Mouse (Mus musculus) kidney, embryonic 15.5 days (tissue): Measurements from ENCODE around the gene Gpr161. TPM values are rescaled to one million over a fixed set of nuclear protein-coding genes. Genes with fewer than 3 reads are reported as not detected.
"Not testable (repeated sequence)": the region's sequence is repeated elsewhere in the genome, so short reads cannot be mapped to it uniquely, and the experiment has no call there.

Source experiments
- ATAC-seq: fragments of 200-750 bp; cut with Nextera tagmentation; replicated peaks from 2 replicates; pipeline ENCODE4 v1.8.0; 2017; ENCODE audit warnings: moderate TSS enrichment; ENCODE audit not compliant: low FRiP score
- H3K27ac ChIP-seq: fragments of 300-500 bp; sonication (generic); 2 replicates; pipeline ENCODE4 v1.5.1; 2015; ENCODE audit warnings: mild to moderate bottlenecking, inconsistent platforms
- H3K27me3 ChIP-seq: fragments of 300-500 bp; sonication (generic); 2 replicates; pipeline ENCODE4 v1.6.1; 2015; ENCODE audit warnings: inconsistent platforms
- H3K36me3 ChIP-seq: fragments of 300-500 bp; sonication (generic); 2 replicates; pipeline ENCODE4 v1.6.1; 2015; ENCODE audit warnings: inconsistent platforms
- H3K4me1 ChIP-seq: fragments of 300-500 bp; sonication (generic); 2 replicates; pipeline ENCODE4 v1.6.1; 2015; ENCODE audit warnings: inconsistent platforms
- H3K4me2 ChIP-seq: fragments of 300-500 bp; sonication (generic); 2 replicates; pipeline ENCODE4 v1.6.1; 2015; ENCODE audit warnings: moderate library complexity, mild to moderate bottlenecking, inconsistent platforms
- H3K4me3 ChIP-seq: fragments of 300-500 bp; sonication (generic); replicated peaks from 2 replicates; pipeline ENCODE4 v1.5.1; 2015; ENCODE audit warnings: mild to moderate bottlenecking, inconsistent platforms
- H3K9ac ChIP-seq: fragments of 300-500 bp; sonication (generic); 2 replicates; pipeline ENCODE4 v1.6.1; 2015; ENCODE audit warnings: mild to moderate bottlenecking, inconsistent platforms
- H3K9me3 ChIP-seq: fragments of 300-500 bp; sonication (generic); replicated peaks from 2 replicates; pipeline ENCODE4 v1.6.1; 2016; ENCODE audit warnings: inconsistent platforms
- WGBS: fragments of 180-500 bp; shearing (Covaris S2); methylation state at CpG from one replicate; pipeline ENCODE4 v1.1.7; 2015; ENCODE audit warnings: mixed read lengths; 5-methylcytosine and 5-hydroxymethylcytosine counted together
- polyA plus RNA-seq: library from polyadenylated mRNA; unstranded; fragments of >200 nt; fragmentation: Nextera tagmentation; extraction: Ambion mirVana; gene quantifications from 2 replicates; pipeline ENCODE4 v1.2.1, GENCODE M21; 2015

Gene Gpr161
- polyA plus RNA-seq, 1 experiment from 2014 or later, result 1.5 TPM

DNA sequence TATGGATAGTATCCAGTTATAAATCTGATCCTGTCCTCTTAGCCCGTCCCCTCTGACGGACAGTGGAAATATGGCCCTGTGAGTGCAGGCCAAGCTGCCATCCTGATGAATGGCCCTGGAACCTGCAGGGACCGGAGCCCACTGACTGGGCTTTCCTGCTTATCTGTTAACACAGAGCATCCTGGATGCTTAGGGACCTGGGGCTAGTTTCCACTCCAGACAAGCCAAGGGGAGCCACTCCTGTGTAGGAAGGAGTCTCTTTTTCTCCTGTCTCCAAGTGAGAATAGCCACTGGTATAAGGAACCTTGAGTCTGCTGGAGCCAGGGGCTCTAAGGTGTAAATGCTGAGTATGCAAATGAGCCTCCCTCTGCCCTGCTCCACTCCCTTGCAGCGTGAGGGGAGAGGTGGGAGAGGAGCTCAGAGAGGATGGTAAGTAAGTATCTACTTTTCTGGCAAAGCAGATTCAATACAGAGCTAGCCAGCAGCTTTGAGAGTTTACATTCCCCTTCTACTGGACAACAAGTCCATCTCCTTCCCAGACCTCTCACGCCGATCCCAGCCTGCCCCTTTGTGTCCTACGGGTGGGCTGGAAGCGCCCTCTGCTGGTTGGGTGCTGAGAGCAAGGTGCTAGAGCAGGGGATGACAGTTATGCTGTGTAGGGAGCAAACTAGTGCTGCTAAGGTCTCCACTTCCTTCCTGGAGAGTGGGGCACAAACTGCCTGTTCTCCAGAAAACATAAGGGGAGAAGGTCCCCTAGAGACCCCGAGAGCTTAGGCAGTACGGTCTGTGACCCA is 24.7 kb downstream of the Gpr161 start:
- H3K36me3 ChIP-seq, result peaks cover 49% of the 10 kb centered on the region
- peaks cover 12% of the 10 kb centered on the region for H3K4me1 ChIP-seq
- no peaks in the 10 kb centered on the region for H3K27me3 ChIP-seq
- WGBS, result 28% methylated on average over 10 of the region's 10 CpGs
- H3K4me3 ChIP-seq, result no peak overlapping the region
- ATAC-seq, result peak; percentile 72; the same call in 1 of the 2 replicates
- H3K9ac ChIP-seq, result no peak overlapping the region
- peak overlapping the region; percentile 32; the same call in 1 of the 2 replicates for H3K27ac ChIP-seq
- H3K9me3 ChIP-seq, result no peaks in the 10 kb centered on the region
- H3K4me2 ChIP-seq, result peak overlapping the region; percentile 33; the same call in 1 of the 2 replicates

DNA sequence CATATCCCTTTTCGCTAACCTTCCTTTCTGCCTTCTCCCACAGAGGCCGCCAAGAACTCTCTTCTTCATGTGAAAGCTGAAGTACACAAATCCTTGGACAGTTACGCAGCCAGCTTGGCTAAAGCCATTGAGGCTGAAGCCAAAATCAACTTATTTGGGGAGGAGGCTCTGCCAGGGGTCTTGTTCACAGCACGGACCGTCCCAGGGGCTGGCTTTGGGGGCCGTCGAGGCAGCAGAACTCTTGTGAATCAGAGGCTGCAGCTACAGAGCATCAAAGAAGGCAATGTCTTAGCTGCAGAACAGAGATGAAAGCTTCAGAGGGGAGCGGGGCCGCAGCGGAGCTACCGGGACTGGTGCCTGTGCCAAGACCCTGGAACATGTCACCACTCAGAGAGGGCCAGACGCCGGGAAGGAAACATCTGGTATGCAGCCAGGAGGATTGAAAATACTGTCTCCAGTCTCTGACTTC is 25.8 kb downstream of the Gpr161 start:
- no peak; the same call in 1 of the 2 replicates for ATAC-seq
- H3K27ac ChIP-seq, result no peak overlapping the region
- 80% methylated on average over 13 of the region's 13 CpGs for WGBS

DNA sequence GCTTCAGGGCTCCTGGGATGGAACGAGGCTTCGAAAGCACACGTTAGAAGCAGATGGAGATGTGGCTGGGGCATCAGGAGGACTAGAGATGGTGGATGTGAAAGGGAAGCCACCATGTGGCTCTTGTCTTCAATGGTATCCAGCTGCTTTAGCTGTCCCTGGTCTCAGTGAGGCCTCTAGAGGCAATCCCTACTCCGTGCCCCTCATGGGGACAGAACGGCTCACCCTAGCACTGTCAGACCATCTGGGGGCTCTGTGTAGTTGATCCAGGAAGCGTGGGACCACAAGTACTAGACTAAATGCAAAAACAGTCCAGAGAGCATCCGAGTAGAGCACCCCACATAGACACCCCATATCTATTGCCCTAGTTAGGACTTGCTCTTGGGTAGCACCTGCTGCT is 26.3 kb downstream of the Gpr161 start:
- Histone ChIP-seq H3K4me2 (no peak overlapping the region), H3K36me3 (peaks cover 49% of the 10 kb centered on the region), H3K9ac (no peak overlapping the region), H3K27me3 (no peaks in the 10 kb centered on the region), H3K9me3 (no peaks in the 10 kb centered on the region), H3K4me3 (no peak overlapping the region), H3K4me1 (peaks cover 10% of the 10 kb centered on the region), H3K27ac (no peak overlapping the region)
- WGBS, result 84% methylated on average over 7 of the region's 7 CpGs
- ATAC-seq, result no peak

More for the DNA sequence above, 25.8 kb downstream of the Gpr161 start:
- Histone ChIP-seq H3K9ac (no peak overlapping the region), H3K4me2 (no peak overlapping the region), H3K4me1 (peaks cover 12% of the 10 kb centered on the region), H3K9me3 (no peaks in the 10 kb centered on the region), H3K27me3 (no peaks in the 10 kb centered on the region), H3K4me3 (no peak overlapping the region), H3K36me3 (peaks cover 49% of the 10 kb centered on the region)

DNA sequence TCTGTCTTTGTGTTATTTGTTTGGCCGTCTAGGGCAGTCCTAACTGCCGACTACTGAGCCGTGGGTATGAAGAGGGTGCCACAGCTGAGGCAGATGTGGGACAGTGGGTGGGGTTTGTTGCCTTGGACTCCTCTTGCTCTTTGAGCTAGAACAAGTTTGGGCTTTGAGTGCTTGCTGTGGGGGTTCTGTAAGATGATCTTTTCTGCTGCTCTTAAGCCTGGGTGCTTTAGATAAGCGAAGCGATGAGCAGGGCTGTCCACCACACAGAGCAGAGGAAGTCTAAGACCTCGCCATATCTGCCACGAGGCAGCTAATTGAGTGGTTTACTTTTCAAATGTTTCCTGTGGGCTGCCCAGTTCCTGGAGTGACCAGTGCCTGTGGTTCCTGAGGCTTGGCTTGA is 27.3 kb downstream of the Gpr161 start:
- Histone ChIP-seq H3K9me3 (no peaks in the 10 kb centered on the region), H3K4me1 (peaks cover 10% of the 10 kb centered on the region), H3K4me2 (no peak overlapping the region), H3K4me3 (no peak overlapping the region), H3K27me3 (no peaks in the 10 kb centered on the region), H3K27ac (no peak overlapping the region), H3K9ac (no peak overlapping the region), H3K36me3 (peaks cover 45% of the 10 kb centered on the region)
- 78% methylated on average over 7 of the region's 7 CpGs for WGBS
- ATAC-seq, result no peak

DNA sequence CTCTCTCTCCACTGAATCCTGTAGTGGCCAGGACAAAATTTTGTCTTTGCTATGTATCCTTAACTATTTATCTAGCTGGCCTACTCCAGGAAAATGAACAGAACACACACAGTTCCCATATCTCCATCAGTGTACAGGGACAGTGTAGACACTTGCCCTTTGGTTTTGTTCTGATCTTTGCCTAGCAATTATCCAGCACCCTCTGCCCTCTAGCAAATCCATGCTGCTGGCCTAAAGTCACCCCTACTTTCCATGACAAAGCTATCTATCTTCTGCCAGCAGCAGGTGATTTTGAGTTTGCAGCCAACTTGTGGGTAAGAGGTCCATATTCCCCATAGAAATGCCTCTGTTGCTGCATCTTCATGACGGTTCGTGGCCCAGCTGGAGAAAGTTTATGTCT is 31.8 kb downstream of the Gpr161 start:
- Histone ChIP-seq H3K4me1 (no peaks in the 10 kb centered on the region), H3K27ac (no peak overlapping the region), H3K9ac (no peak overlapping the region), H3K27me3 (no peaks in the 10 kb centered on the region), H3K36me3 (peaks cover 32% of the 10 kb centered on the region), H3K4me2 (no peak overlapping the region), H3K9me3 (no peaks in the 10 kb centered on the region), H3K4me3 (no peak overlapping the region)
- ATAC-seq, result no peak
- WGBS, result 87% methylated on average over 2 of the region's 2 CpGs

DNA sequence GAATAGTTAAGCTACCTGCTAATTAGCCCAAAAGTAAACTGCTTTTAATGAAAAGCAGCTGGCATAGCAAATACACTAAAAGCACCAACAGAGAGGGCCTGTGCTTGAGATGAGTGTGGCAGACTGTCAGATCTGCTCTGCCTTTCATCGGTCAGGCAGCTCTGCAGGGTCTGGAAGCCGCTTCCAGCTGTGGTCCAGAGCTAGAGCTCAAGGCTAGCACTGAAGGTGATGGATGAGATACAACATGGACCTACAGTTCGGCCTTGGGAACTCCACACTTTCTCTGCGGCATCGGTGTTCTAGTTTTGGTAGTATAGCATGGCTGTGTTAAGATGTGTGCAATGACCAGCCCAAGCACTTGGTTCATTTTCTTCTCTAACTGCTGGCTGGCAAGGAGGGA is 32.2 kb downstream of the Gpr161 start:
- Histone ChIP-seq H3K27me3 (no peaks in the 10 kb centered on the region), H3K4me2 (no peak overlapping the region), H3K9me3 (no peaks in the 10 kb centered on the region), H3K4me1 (no peaks in the 10 kb centered on the region), H3K4me3 (no peak overlapping the region), H3K27ac (no peak overlapping the region), H3K36me3 (peaks cover 29% of the 10 kb centered on the region), H3K9ac (no peak overlapping the region)
- no peak for ATAC-seq
- 93% methylated on average over 5 of the region's 5 CpGs for WGBS

DNA sequence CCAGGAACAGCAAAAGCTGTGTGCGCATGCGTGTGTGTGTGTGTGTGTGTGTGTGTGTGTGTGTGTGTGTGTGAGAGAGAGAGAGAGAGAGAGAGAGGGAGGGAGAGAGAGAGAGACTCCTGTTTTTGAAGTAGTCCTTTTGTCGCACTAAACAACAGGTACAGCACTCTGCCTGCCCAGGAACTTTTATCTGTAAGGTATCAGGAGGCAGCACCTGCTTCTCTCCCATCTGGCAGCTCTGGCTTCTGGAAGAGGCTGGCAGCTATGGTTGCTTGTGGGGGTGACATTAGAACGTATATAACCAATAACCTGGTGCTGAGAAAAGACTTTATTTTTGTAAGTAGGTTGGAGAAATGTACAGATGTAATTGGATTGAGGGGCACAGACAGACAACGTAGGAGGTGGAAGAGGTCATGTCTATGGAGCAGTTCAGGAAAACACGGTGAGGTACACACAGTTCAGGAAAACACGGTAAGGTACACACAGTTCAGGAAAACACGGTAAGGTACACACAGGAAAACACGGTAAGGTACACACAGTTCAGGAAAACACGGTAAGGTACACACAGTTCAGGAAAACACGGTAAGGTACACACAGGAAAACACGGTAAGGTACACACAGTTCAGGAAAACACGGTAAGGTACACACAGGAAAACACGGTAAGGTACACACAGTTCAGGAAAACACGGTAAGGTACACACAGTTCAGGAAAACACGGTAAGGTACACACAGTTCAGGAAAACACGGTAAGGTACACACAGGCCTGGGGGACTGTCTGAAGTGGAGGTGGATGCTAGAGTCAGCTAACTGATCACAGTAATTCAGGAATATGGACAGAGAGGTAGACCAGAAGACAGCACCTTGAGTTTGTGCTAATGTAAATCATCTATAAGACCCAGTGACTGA is 33.0 kb downstream of the Gpr161 start:
- not testable (repeated sequence) for H3K4me1 ChIP-seq, H3K4me3 ChIP-seq, H3K9ac ChIP-seq, ATAC-seq, H3K9me3 ChIP-seq, H3K27ac ChIP-seq, H3K27me3 ChIP-seq, H3K4me2 ChIP-seq
- peaks cover 26% of the 10 kb centered on the region for H3K36me3 ChIP-seq
- WGBS, result 95% methylated on average over 17 of the region's 17 CpGs

DNA sequence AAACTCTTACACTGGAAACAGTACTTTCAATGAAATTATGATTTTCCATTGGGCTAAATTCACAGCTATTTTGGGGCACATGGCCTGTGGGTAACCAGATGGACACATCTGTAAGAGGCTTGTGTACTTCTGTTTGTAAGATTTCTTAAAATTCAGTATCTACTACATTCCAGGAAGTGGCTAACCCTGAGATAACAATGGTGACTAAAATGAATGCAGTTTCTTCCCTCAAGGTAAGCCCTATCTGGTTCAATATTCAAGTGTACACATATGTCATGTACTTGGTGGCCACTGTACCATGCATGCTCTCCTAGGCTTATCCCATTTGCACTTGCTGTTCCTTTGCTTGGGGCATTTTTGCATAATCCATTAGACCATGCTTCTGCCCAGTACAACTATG is 35.3 kb downstream of the Gpr161 start:
- Histone ChIP-seq H3K4me2 (no peak overlapping the region), H3K27me3 (no peaks in the 10 kb centered on the region), H3K36me3 (peaks cover 16% of the 10 kb centered on the region; the same call in 1 of the 2 replicates), H3K4me1 (no peaks in the 10 kb centered on the region), H3K9me3 (no peaks in the 10 kb centered on the region), H3K27ac (no peak overlapping the region), H3K4me3 (no peak overlapping the region), H3K9ac (no peak overlapping the region)
- ATAC-seq, result no peak

DNA sequence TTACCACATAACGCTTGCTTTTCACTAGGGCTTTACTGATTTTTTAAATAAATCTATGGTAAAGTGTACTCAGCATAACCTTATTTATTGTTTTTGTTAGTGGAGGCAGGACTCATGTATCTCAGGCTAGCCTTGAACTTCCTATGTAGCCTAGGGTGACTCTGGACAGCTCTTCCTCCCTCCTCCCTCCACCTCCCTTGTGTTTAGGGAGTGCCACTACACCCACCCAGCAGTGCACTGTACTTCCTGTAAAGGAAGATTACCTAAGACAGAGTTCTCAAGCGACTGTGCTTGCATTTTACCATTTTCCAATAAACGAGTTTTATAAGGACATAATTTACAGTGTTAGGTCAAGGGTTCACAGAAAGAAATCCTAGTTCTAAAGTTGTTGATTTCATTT is 37.2 kb downstream of the Gpr161 start:
- 69% methylated on average over 3 of the region's 3 CpGs for WGBS
- Histone ChIP-seq H3K4me1 (no peaks in the 10 kb centered on the region), H3K36me3 (peaks cover 22% of the 10 kb centered on the region), H3K27me3 (no peaks in the 10 kb centered on the region), H3K27ac (no peak overlapping the region), H3K4me2 (no peak overlapping the region), H3K9ac (no peak overlapping the region), H3K4me3 (no peak overlapping the region), H3K9me3 (no peaks in the 10 kb centered on the region)
- no peak for ATAC-seq

DNA sequence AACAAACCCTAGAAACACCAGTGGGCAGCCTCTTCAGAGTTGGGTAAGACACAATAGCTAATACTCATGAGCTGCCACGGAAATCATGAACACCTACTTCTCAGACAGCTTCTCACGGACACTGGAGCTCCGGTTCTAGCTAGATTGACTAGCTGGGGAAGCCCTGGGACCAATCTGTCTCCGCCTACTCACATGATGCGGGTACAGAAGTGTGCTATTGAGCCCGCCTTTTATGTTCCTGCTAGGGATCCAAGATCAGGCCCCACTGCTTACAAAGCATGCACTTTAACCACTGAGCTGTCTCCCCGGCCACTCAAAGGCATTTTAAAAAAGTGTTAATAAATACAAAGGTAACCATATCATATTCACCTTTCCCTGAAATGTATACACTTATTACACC is 46.5 kb downstream of the Gpr161 start:
- H3K4me1 ChIP-seq, result no peaks in the 10 kb centered on the region
- peaks cover 4% of the 10 kb centered on the region; the same call in 1 of the 2 replicates for H3K36me3 ChIP-seq
- ATAC-seq, result no peak

DNA sequence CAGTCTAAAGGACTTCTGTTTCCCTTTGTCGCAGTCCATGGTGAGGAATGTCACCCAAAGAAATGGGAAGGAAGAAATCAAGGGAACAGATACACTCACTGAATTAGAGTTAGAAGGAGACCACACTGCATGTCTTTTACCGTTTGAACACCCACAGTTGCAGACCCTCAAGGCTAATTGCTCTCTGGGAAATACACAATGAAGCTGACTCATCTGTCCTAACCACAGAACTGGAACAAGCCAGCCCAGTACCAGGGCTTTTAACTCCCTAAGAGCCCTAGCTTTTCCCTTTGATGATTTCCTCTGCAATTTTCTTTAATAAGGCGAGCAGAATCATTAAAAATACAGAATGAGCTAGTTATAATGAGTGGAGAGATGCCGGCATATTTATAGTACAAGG is 48.9 kb downstream of the Gpr161 start:
- ATAC-seq, result 0 out of 2 replicates have a peak, but pooled peaks have one; percentile 58

More for the DNA sequence above, 46.5 kb downstream of the Gpr161 start:
- 80% methylated on average over 7 of the region's 7 CpGs for WGBS
- Histone ChIP-seq H3K27ac (no peak overlapping the region), H3K4me2 (no peak overlapping the region), H3K4me3 (no peak overlapping the region), H3K9me3 (no peaks in the 10 kb centered on the region), H3K9ac (no peak overlapping the region), H3K27me3 (no peaks in the 10 kb centered on the region)

DNA sequence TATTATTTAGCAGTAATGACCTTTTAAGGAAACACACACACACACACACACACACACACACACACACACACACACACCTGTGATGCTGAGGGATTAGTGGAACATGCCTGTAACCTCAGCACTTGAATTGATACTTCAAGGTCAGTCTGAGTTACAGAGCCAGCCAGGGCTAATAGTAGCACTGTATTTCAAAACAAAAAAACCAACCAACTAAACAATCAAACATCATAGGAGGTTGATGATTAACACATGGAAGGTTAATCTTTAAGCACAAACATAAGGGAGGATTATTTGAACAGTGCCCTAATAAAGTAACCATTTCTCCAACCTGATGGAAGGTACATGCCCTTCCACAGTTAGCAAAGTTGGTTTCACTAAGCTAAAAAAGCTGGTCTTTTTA is 53.0 kb downstream of the Gpr161 start:
- no peaks in the 10 kb centered on the region for H3K27me3 ChIP-seq
- no peak overlapping the region for H3K9ac ChIP-seq
- H3K4me1 ChIP-seq, result no peaks in the 10 kb centered on the region
- H3K9me3 ChIP-seq, result no peaks in the 10 kb centered on the region
- peaks cover 11% of the 10 kb centered on the region for H3K36me3 ChIP-seq
- no peak overlapping the region for H3K4me2 ChIP-seq
- peak; percentile 54; the same call in 1 of the 2 replicates for ATAC-seq
- no peak overlapping the region for H3K4me3 ChIP-seq
- peak overlapping the region; percentile 67 for H3K27ac ChIP-seq

More for the DNA sequence above, 48.9 kb downstream of the Gpr161 start:
- Histone ChIP-seq H3K9me3 (no peaks in the 10 kb centered on the region), H3K36me3 (no peaks in the 10 kb centered on the region), H3K27ac (no peak overlapping the region), H3K4me1 (no peaks in the 10 kb centered on the region), H3K4me3 (no peak overlapping the region), H3K4me2 (no peak overlapping the region), H3K9ac (no peak overlapping the region), H3K27me3 (no peaks in the 10 kb centered on the region)
- WGBS, result 49% methylated on average over 4 of the region's 4 CpGs
